Mouse (Mus musculus) urinary bladder, postnatal 4 days (tissue): ENCODE measurements around the gene Arrb2.
"Not testable (repeated sequence)": the region's sequence is repeated elsewhere in the genome, so short reads cannot be mapped to it uniquely, and the experiment has no call there.

Source experiments
- DNase-seq, 2 experiments: peaks; one replicate each; pipeline ENCODE4 v3.0.0; 2021 to 2022; ENCODE audit warnings: low spot score in 2 of 2

The Arrb2 gene

DNA sequence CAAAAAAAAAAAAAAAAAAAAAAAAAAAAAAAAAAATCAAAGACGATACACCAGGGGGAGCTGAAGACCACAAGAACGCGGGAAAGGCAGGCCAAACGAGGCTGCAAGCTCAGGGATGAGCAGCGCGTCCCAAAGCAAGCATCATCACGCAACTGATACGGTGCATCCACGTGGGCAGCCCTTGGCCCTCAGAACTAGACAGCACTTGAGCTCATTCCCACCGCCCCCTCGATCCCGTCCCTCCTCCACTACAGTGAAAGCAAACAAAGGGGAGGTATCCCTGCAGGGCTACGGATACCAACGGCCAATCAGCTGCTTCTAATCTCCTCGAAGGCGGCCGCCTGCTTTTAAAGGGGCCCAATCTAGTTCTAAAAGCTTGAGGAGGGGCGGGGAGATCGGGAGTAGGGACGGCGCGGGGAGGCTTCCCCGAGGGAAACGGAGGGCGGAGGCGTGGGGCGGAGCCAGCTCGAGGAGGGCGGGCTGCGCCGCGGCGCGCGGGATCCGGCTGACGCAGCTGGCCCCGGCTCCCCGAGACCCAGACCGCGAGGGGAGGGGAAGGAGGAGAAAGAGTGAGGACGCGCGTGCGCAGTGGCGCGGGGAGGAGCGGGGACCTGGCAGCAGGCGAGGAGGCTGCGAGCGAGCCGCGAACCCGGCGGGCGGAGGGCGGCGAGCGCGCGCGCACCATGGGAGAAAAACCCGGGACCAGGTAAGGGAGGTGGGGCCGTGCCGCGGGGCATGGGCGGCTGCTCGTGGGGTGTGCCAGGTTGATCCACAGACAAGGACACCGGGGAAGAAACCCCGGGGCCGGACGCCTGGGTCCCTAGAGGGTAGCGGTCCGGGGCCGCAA lies at the start of gene Arrb2:
Gene Arrb2, plus strand, starts transcription at position 588 of the 847 bp plus-strand sequence.
- peak; percentile 98 to 99 for DNase-seq

DNA sequence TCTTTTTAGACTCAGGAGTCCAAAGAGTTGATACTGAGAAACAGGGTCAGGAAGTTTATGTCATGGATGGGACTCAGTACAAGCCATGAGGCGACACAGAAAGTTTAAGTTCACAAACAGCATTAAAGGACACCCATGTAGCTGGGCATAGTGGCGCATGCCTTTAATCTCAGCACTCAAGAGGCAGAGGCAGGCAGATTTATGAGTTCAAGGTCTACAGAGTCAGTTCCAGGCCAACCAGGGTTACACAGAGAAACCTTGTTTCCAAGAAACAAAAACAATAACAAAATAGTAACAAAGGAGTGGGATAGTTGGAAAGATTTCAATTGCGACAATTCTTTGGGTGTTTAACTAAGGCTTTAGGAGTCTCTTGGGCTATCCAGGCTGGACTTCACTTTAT lies 48.3 kb upstream of the Arrb2 start:
- DNase-seq, result no peak

GRCm38 (mm10) chr11:70387436-70387835 lies 45.0 kb upstream of the Arrb2 start:
- no peak for DNase-seq

GRCm38 (mm10) chr11:70389421-70389820 lies 43.0 kb upstream of the Arrb2 start:
- no peak for DNase-seq

DNA sequence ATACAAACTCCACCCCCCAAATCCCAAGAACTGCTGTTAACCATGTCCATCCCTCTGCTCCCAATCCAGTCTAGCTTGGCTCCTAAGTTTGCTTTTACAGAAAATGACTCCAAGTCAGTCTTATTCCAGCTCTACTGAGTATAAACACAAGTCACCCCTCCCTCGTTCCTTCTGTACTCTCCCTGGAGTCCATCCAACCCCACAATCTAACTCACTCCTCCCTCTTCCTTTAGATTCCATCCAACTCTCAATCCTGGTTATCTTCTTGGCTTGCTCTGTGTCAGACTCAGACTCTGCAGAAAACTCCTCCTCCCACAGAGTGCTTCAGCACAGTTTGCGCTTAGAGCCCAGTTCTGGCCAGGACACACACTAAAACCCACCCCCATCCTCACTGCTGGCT lies 28.8 kb upstream of the Arrb2 start:
- no peak for DNase-seq

- peak; percentile 91 for DNase-seq
Measured at GRCm38 (mm10) chr11:70409594-70410296, 22.7 kb upstream of the Arrb2 start, which contains the start of gene Pelp1. Pelp1 (minus strand) TSS chr11:70410031.

DNA sequence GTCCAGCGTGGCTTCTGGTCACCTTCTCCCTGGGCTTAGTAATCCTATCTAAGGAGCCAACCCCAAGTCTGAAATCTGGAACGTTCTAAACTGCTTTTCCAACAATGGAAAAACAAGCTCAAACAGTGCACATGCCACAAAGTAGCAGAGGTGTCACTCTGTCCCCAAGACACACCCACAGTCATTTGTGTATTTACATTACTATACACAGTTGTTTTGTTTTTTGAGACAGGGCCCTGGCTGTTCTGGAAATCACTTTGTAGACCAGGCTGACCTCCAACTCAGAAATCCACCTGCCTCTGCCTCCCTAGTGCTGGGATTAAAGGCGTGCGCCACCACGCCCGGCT lies 22.2 kb upstream of the Arrb2 start:
- DNase-seq, result no peak

DNA sequence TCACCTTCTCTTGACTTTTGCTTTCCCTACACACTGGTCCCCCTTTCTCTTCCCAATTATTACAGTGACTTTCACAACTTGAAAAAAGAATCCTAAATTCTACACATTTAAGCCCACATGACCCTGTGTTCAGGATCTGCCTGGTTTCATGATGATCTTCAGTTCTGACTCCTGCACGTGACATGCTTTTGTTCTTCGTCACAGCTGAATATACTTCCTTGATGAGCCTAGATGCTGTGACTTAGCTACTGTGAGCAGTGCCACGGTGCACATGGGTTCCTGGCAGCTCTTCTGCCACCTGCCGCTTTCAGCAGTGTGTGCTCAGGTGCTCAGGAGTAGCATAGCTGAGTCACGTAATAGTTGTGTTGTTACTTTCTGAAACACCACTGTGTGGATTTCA lies 19.8 kb upstream of the Arrb2 start:
- DNase-seq, result no peak

DNA sequence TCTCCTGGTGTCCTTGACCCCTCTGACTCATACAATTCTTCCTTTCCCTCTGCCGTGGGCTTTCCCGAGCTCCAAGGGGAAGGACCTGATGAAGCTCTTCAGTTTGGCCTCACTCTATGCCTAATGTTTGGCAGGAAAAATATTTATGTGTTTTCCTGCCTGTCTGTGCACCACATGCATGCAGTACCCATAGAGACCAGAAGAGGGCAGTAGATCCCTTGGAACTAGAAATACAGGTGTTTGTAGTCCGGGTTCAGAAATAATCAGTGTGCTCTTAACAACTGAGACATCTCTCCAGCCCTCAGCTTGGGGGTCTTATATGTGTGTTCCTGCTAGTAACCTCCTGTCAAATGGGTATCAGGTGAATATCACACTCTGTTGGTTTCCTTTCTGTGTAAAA lies 18.5 kb upstream of the Arrb2 start:
- peak in 1 of 2 experiments; percentile 75 for DNase-seq

GRCm38 (mm10) chr11:70418199-70418598 lies 14.2 kb upstream of the Arrb2 start:
- DNase-seq, result no peak

DNA sequence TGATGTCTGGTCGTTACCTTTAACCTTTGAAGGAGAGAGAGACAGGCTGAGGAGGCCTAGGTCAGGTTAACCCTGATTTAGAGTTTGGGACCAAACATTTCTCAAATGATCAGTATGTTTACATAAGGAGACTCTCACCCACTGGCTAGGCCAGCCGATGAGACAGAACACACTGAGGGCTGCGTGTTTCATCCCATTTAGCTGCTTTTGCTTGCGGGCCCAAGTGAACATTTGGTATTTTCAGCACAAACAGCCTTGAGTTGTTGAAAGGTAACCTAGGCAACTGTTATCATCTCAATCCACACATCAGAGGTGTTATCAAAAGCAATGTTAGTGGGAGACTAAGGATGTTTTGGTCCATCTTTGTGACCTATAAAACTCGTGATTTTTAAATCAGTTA lies 12.9 kb upstream of the Arrb2 start:
- no peak for DNase-seq

DNA sequence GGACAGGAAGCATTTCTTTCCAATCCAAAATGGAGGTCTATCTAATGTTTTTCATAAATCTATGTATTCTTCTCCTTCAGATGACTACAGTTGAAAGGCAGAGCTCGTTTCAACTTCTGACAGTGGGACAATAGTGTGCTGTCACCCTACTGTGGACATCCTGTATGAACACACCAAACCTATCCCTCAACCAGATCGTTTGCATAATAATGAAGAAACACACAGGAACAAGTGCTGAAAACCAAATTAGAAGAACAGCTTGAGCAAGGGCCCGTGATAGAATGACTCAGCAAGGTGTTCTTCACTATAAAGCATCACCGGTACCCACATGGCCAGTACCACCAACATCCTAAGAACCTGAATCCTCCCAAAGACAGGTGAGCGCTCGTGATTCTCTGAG lies 5.8 kb upstream of the Arrb2 start:
- not testable (repeated sequence) for DNase-seq

DNA sequence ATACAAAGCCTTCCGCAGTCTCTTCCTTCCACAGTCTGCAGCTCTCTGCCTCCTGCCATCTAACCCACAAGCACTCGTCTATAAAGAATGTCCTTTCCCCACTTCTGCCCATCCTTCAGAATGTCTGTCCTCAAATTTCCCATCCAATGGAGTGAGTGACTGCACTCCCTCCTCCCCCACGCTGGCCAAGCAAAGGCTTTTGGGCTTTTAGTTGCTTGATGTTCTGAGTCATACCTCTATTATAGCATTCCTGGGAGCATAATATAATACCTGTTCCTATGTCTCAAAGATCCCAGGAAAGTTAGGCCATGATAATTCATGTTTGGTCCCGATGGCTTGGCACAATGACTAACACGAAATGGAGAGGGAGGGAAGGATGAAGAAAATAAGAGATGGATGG lies 861 bp upstream of the Arrb2 start:
- no peak for DNase-seq

- DNase-seq, result no peak
Measured at GRCm38 (mm10) chr11:70432895-70433568, 597 bp downstream of the Arrb2 start.

DNA sequence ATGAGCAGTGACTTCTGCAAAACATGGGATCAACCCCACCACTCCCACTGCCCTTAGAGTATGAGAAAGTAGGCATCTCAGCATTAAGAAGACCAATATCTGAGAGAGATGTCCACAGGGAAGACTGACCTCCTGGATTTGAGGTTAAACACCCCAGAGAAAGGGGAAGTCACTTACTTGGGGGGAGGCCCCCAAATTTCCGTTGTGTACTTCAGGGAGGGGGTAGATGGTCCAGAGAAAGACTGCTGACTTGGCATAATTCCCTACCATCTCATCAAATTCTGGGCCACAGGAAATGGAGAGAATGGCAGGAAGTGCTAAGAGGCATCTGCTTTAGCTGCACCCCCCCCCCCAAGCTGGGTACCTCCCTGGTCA lies 1.1 kb downstream of the Arrb2 start:
- DNase-seq, result no peak

- DNase-seq, result no peak
Measured at GRCm38 (mm10) chr11:70433951-70434350, 1.5 kb downstream of the Arrb2 start.

DNA sequence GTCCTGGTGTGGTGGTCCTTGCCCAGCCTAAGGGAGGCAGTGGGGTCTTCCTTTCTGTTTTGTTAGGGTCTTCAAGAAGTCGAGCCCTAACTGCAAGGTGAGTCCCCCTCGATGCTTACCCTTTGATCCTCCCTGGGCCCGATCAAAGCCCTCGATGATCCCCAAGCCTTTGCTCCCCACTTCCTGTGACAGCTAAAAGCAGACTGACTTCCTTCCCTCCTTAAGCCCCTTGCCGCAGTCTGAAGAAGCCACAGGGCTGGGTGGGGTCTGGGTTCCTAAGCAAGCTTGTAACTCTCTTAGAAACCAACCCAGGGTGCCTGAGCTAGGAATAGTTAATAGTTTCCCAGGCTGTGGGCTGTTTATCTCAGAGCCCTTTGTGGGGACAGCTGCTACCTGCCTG lies 3.0 kb downstream of the Arrb2 start:
- no peak for DNase-seq

DNA sequence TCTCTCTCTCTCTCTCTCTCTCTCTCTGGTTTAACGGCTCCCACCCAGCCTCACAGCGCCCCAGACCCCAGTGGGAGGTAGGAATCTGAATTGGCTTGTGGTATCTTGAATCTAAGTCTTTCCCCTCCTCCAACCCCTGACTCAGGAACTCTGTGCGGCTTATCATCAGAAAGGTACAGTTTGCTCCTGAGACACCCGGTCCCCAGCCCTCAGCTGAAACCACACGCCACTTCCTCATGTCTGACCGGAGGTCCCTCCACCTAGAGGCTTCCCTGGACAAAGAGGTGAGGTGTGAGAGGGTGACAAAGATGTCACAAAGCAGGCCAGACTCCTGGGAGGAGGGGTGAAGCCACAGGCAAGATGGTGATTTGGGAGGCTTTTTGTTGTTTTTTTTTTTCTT lies 5.0 kb downstream of the Arrb2 start:
- DNase-seq, result no peak

- no peak for DNase-seq
Measured at GRCm38 (mm10) chr11:70438728-70439374, 6.4 kb downstream of the Arrb2 start.

- no peak for DNase-seq
Measured at GRCm38 (mm10) chr11:70440637-70441036, 8.2 kb downstream of the Arrb2 start.

GRCm38 (mm10) chr11:70441882-70442281 lies 9.4 kb downstream of the Arrb2 start:
- DNase-seq, result no peak

DNA sequence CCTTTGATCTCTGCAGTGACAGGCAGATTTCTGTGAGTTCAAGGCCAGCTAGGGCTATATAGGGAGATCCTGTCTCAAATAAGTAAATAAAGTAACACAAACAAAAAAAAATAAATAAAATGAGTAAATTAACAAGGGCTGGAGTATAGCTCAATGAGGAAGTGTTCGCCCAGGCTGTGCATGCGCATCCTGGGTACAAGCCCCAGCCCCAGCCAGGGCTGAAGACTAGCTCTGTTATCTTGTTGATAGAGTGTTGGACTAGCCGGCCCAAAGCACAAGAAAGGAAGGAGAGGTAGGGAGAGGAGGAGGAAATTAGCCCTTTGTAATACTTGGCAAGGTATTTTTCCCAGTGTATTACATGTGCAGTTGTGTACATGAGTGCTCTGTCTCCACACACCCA lies 11.5 kb downstream of the Arrb2 start:
- DNase-seq, result no peak
